ENCODE assay signal across 18 mouse cellular contexts in genomic region chr6:147061630-147062029, GRCm38 (mm10). TPM values are rescaled to one million over a fixed set of nuclear protein-coding genes. Genes with fewer than 3 reads are reported as not detected.
A peak's percentile ranks its signal among the peaks of the same experiment; 100 is the strongest.
DNase-seq lines count a peak whose midpoint lies in the region; ATAC-seq lines count a peak whose summit lies in the region.
"Had no signal": no experiment of that assay in that cellular context is flagged by ENCODE, and none has a peak within 500 bp of the region (broad histone marks: within the 10 kb centered on the region; RNA-seq: fewer than 3 reads in every experiment).

No protein-coding gene starts in this region.

- DNase-seq in heart, adult 11 months = peak; percentile 82
- no peak for DNase-seq in heart, postnatal 36 days
- DNase-seq in A20 (ENCODE audit: low read depth, low spot score) = peak; percentile 14
- no peak for DNase-seq in midbrain, embryonic 14.5 days
- DNase-seq in embryo, embryonic 10.5 days (ENCODE audit: low spot score) = no peak
- no peak for DNase-seq in layer of hippocampus, postnatal 10 days (ENCODE audit: low spot score in 2 of 2)
- DNase-seq: adrenal gland, postnatal 10 days; cerebellum, postnatal 14 days; gastrocnemius, postnatal 36 days; kidney, adult 11 months; kidney, postnatal 36 days; lung, postnatal 36 days; right cerebral cortex, postnatal 25 days; thymus, postnatal 14 days had no signal

- H3K4me1 ChIP-seq in forebrain, embryonic 16.5 days (replicated peaks; ENCODE audit: control insufficient read depth, insufficient read depth, low read length) = peaks cover 11% of the 10 kb centered on the region
- no peaks in the 10 kb centered on the region for H3K4me1 ChIP-seq in midbrain, embryonic 14.5 days (ENCODE audit: control insufficient read depth, insufficient read depth, low read length)
- H3K4me1 ChIP-seq: embryonic facial prominence, embryonic 12.5 days; liver, embryonic 15.5 days had no signal

- H3K27ac ChIP-seq in forebrain, embryonic 16.5 days (ENCODE audit: low read length) = peak overlapping the region; percentile 20; the same call in 1 of the 2 replicates
- H3K27ac ChIP-seq in midbrain, embryonic 14.5 days (replicated peaks; ENCODE audit: low read depth, low read length) = 0 out of 2 replicates have a peak overlapping the region, but pooled peaks have one; percentile 8
- H3K27ac ChIP-seq: embryonic facial prominence, embryonic 12.5 days; liver, embryonic 15.5 days had no signal

- WGBS in forebrain, embryonic 16.5 days = 42% methylated on average over 9 of the region's 9 CpGs
- WGBS in midbrain, embryonic 14.5 days = 87% methylated on average over 9 of the region's 9 CpGs

- H3K4me2 ChIP-seq in forebrain, embryonic 16.5 days (ENCODE audit: low read length) = no peak overlapping the region
- no peak overlapping the region for H3K4me2 ChIP-seq in midbrain, embryonic 14.5 days (ENCODE audit: low read length)
- H3K4me2 ChIP-seq: embryonic facial prominence, embryonic 12.5 days; liver, embryonic 15.5 days had no signal

- H3K36me3 ChIP-seq in forebrain, embryonic 16.5 days (ENCODE audit: control insufficient read depth, insufficient read depth) = peaks cover 5% of the 10 kb centered on the region; the same call in 1 of the 2 replicates
- H3K36me3 ChIP-seq in midbrain, embryonic 14.5 days (ENCODE audit: control insufficient read depth, insufficient read depth, low read length) = peaks cover 56% of the 10 kb centered on the region

- H3K4me3 ChIP-seq in forebrain, embryonic 16.5 days (replicated peaks; ENCODE audit: low read length) = no peak overlapping the region
- H3K4me3 ChIP-seq in midbrain, embryonic 14.5 days (replicated peaks; ENCODE audit: low read depth, low read length) = no peak overlapping the region
- H3K4me3 ChIP-seq: embryonic facial prominence, embryonic 12.5 days; liver, embryonic 15.5 days had no signal

- H3K27me3 ChIP-seq in forebrain, embryonic 16.5 days (replicated peaks; ENCODE audit: control insufficient read depth, insufficient read depth, low read length) = no peaks in the 10 kb centered on the region
- no peaks in the 10 kb centered on the region for H3K27me3 ChIP-seq in midbrain, embryonic 14.5 days (ENCODE audit: control insufficient read depth, insufficient read depth, low read length)
- H3K27me3 ChIP-seq: embryonic facial prominence, embryonic 12.5 days; liver, embryonic 15.5 days had no signal

- H3K9ac ChIP-seq in forebrain, embryonic 16.5 days (replicated peaks; ENCODE audit: low read depth, low read length) = no peak overlapping the region
- no peak overlapping the region for H3K9ac ChIP-seq in midbrain, embryonic 14.5 days (replicated peaks; ENCODE audit: low read length)
- H3K9ac ChIP-seq: embryonic facial prominence, embryonic 12.5 days; liver, embryonic 15.5 days had no signal

- intact Hi-C loops in heart, postnatal 36 days (cut with DNase I) = no loop called here

- H3K9me3 ChIP-seq in forebrain, embryonic 16.5 days (ENCODE audit: control insufficient read depth, low read length) = no peaks in the 10 kb centered on the region
- no peaks in the 10 kb centered on the region for H3K9me3 ChIP-seq in midbrain, embryonic 14.5 days (ENCODE audit: control insufficient read depth, low read length)
- H3K9me3 ChIP-seq: embryonic facial prominence, embryonic 12.5 days; liver, embryonic 15.5 days had no signal

- peak; percentile 90 for ATAC-seq in forebrain, embryonic 16.5 days
- no peak for ATAC-seq in midbrain, embryonic 14.5 days (ENCODE audit: low FRiP score, low TSS enrichment)
- no peak for ATAC-seq in frontal cortex, adult (ENCODE audit: low TSS enrichment)

RNA-seq across cellular contexts. Expression of gene Mrps35, which starts 19.1 kb away (rescaled TPM):
- total RNA-seq in heart, postnatal 36 days (2021) = 100 to 1,000 TPM; 195 to 200 TPM
- 78.5 and 82.3 TPM in 2 replicates for polyA plus RNA-seq in forebrain, embryonic 16.5 days (2015; fragmentation: Nextera tagmentation; extraction: Ambion mirVana)
- polyA plus RNA-seq in midbrain, embryonic 14.5 days (2014; fragmentation: Nextera tagmentation; extraction: Ambion mirVana) = 72.1 and 83.0 TPM in 2 replicates
- total RNA-seq in layer of hippocampus, postnatal 10 days (2021) = 10 to 100 TPM; 43.5 to 50.7 TPM

RNA-seq across cellular contexts. Expression of gene Mansc4, which starts 25.2 kb away (rescaled TPM):
- not detected for total RNA-seq in heart, postnatal 36 days (2021)
- 0.73 and 1.1 TPM in 2 replicates for polyA plus RNA-seq in forebrain, embryonic 16.5 days (2015; fragmentation: Nextera tagmentation; extraction: Ambion mirVana)
- 0.19 and 0.66 TPM in 2 replicates for polyA plus RNA-seq in midbrain, embryonic 14.5 days (2014; fragmentation: Nextera tagmentation; extraction: Ambion mirVana)
- total RNA-seq in layer of hippocampus, postnatal 10 days (2021) = under 1 TPM in 1 of 2 experiments, not detected in 1; 0.87 TPM
- total RNA-seq: gastrocnemius, postnatal 36 days had no signal

RNA-seq across cellular contexts. Expression of gene Rep15, which starts 29.2 kb away (rescaled TPM):
- 1 to 10 TPM in 1 of 2 experiments, under 1 TPM in 1; 0.87 to 1.2 TPM for total RNA-seq in heart, postnatal 36 days (2021)
- 0.34 and 1.1 TPM in 2 replicates for polyA plus RNA-seq in forebrain, embryonic 16.5 days (2015; fragmentation: Nextera tagmentation; extraction: Ambion mirVana)
- polyA plus RNA-seq in midbrain, embryonic 14.5 days (2014; fragmentation: Nextera tagmentation; extraction: Ambion mirVana) = 0.62 and 0.98 TPM in 2 replicates
- total RNA-seq in layer of hippocampus, postnatal 10 days (2021) = 1 to 10 TPM; 2.5 to 2.8 TPM

RNA-seq across cellular contexts. Expression of gene Klhl42, which starts 29.5 kb away (rescaled TPM):
- total RNA-seq in heart, postnatal 36 days (2021) = 1 to 10 TPM; 5.7 to 6.9 TPM
- 6.5 and 6.8 TPM in 2 replicates for polyA plus RNA-seq in forebrain, embryonic 16.5 days (2015; fragmentation: Nextera tagmentation; extraction: Ambion mirVana)
- polyA plus RNA-seq in midbrain, embryonic 14.5 days (2014; fragmentation: Nextera tagmentation; extraction: Ambion mirVana) = 7.3 and 8.9 TPM in 2 replicates
- total RNA-seq in layer of hippocampus, postnatal 10 days (2021) = 10 to 100 TPM; 23.5 to 25.7 TPM

Comparison
In these comparisons a context has a peak if more than half of its experiments do, and no peak if none do; other contexts are left out.
1. DNase-seq: peak in heart, adult 11 months (single experiment) and A20 (single experiment); none in heart, postnatal 36 days (0 of 2), midbrain, embryonic 14.5 days (single experiment), embryo, embryonic 10.5 days (single experiment) and layer of hippocampus, postnatal 10 days (0 of 2).